ENCODE assay signal across 10 mouse cellular contexts in genomic region chr4:86670582-86671306, GRCm38 (mm10). TPM values are rescaled to one million over a fixed set of nuclear protein-coding genes. Genes with fewer than 3 reads are reported as not detected.
DNase-seq lines count a peak whose midpoint lies in the region; ATAC-seq and TF ChIP-seq lines count a peak whose summit lies in the region.
"Had no signal": no experiment of that assay in that cellular context is flagged by ENCODE, and none has a peak within 500 bp of the region (broad histone marks: within the 10 kb centered on the region; RNA-seq: fewer than 3 reads in every experiment).

No protein-coding gene starts in this region.

- peak overlapping the region; percentile 96 for H3K27ac ChIP-seq in forebrain, embryonic 10.5 days
- H3K27ac ChIP-seq in forebrain, embryonic 16.5 days (ENCODE audit: low read length), result no peak overlapping the region
- H3K27ac ChIP-seq in lung, embryonic 14.5 days (ENCODE audit: low read depth), result peak overlapping the region; percentile 79; the same call in 1 of the 2 replicates
- no peak overlapping the region for H3K27ac ChIP-seq in kidney, embryonic 14.5 days (ENCODE audit: low read depth, low read length)

- no peak for TF ChIP-seq POLR2A in myocyte (IDR thresholded peaks at IDR 0.05; ENCODE audit: insufficient read length, low read depth)

- TF ChIP-seq CTCF in lung, embryonic 14.5 days (IDR thresholded peaks at IDR 0.05; ENCODE audit: low read depth), result no peak

- WGBS in forebrain, embryonic 10.5 days, result 77% methylated on average over 8 of the region's 8 CpGs
- 79% methylated on average over 8 of the region's 8 CpGs for WGBS in forebrain, embryonic 16.5 days
- WGBS in lung, embryonic 14.5 days, result 61% methylated on average over 8 of the region's 8 CpGs
- WGBS in kidney, embryonic 14.5 days, result 77% methylated on average over 8 of the region's 8 CpGs

- no peak overlapping the region for H3K9ac ChIP-seq in forebrain, embryonic 16.5 days (replicated peaks; ENCODE audit: low read depth, low read length)
- H3K9ac ChIP-seq in lung, embryonic 14.5 days, result peak overlapping the region; percentile 74; the same call in 1 of the 2 replicates
- H3K9ac ChIP-seq in kidney, embryonic 14.5 days (ENCODE audit: low read depth, low read length), result 0 out of 2 replicates have a peak overlapping the region, but pooled peaks have one; percentile 79

- peaks cover 36% of the 10 kb centered on the region for H3K4me1 ChIP-seq in forebrain, embryonic 10.5 days
- peaks cover 10% of the 10 kb centered on the region; the same call in 1 of the 2 replicates for H3K4me1 ChIP-seq in forebrain, embryonic 16.5 days (replicated peaks; ENCODE audit: control insufficient read depth, insufficient read depth, low read length)
- H3K4me1 ChIP-seq in lung, embryonic 14.5 days (ENCODE audit: insufficient read depth), result peaks cover 7% of the 10 kb centered on the region
- H3K4me1 ChIP-seq in kidney, embryonic 14.5 days (ENCODE audit: control insufficient read depth, insufficient read depth, low read length), result peaks cover 7% of the 10 kb centered on the region; the same call in 1 of the 2 replicates

- no peaks in the 10 kb centered on the region for H3K9me3 ChIP-seq in forebrain, embryonic 10.5 days
- no peaks in the 10 kb centered on the region for H3K9me3 ChIP-seq in forebrain, embryonic 16.5 days (ENCODE audit: control insufficient read depth, low read length)
- no peaks in the 10 kb centered on the region for H3K9me3 ChIP-seq in lung, embryonic 14.5 days (ENCODE audit: low read depth, low read length)
- H3K9me3 ChIP-seq in kidney, embryonic 14.5 days (ENCODE audit: control insufficient read depth, low read length), result no peaks in the 10 kb centered on the region
- H3K9me3 ChIP-seq: embryonic facial prominence, embryonic 12.5 days; heart, embryonic 15.5 days had no signal

- DNase-seq in forebrain, embryonic 10.5 days (ENCODE audit: extremely low spot score, low spot score), result no peak
- peak; percentile 8 for DNase-seq in lung, embryonic 14.5 days
- no peak for DNase-seq in lung, postnatal 14 days
- DNase-seq in gastrocnemius, adult 8-10 months (ENCODE audit: low spot score in 2 of 2), result no peak
- DNase-seq in urinary bladder, postnatal 25 days (ENCODE audit: low spot score), result no peak

- peaks cover 18% of the 10 kb centered on the region for H3K36me3 ChIP-seq in forebrain, embryonic 10.5 days (replicated peaks)
- H3K36me3 ChIP-seq in forebrain, embryonic 16.5 days (ENCODE audit: control insufficient read depth, insufficient read depth), result no peaks in the 10 kb centered on the region
- peaks cover 18% of the 10 kb centered on the region for H3K36me3 ChIP-seq in lung, embryonic 14.5 days (ENCODE audit: insufficient read depth)
- peaks cover 8% of the 10 kb centered on the region; the same call in 1 of the 2 replicates for H3K36me3 ChIP-seq in kidney, embryonic 14.5 days (ENCODE audit: control insufficient read depth, insufficient read depth, low read length)
- H3K36me3 ChIP-seq in myocyte (ENCODE audit: control insufficient read depth, insufficient read depth), result peaks cover 8% of the 10 kb centered on the region

- H3K27me3 ChIP-seq in forebrain, embryonic 10.5 days (ENCODE audit: poor library complexity, severe bottlenecking), result no peaks in the 10 kb centered on the region
- H3K27me3 ChIP-seq in forebrain, embryonic 16.5 days (replicated peaks; ENCODE audit: control insufficient read depth, insufficient read depth, low read length), result no peaks in the 10 kb centered on the region
- no peaks in the 10 kb centered on the region for H3K27me3 ChIP-seq in lung, embryonic 14.5 days (ENCODE audit: insufficient read depth, low read length)
- H3K27me3 ChIP-seq in kidney, embryonic 14.5 days (ENCODE audit: control insufficient read depth, insufficient read depth, low read length), result no peaks in the 10 kb centered on the region
- no peaks in the 10 kb centered on the region for H3K27me3 ChIP-seq in myocyte (ENCODE audit: control insufficient read depth, insufficient read depth, insufficient read length)
- H3K27me3 ChIP-seq: embryonic facial prominence, embryonic 12.5 days; heart, embryonic 15.5 days had no signal

- no peak for ATAC-seq in forebrain, embryonic 16.5 days
- no peak for ATAC-seq in lung, embryonic 14.5 days (ENCODE audit: insufficient read depth)
- no peak for ATAC-seq in kidney, embryonic 14.5 days (ENCODE audit: low FRiP score, low TSS enrichment)

- no peak overlapping the region for H3K4me2 ChIP-seq in forebrain, embryonic 16.5 days (ENCODE audit: low read length)
- H3K4me2 ChIP-seq in lung, embryonic 14.5 days, result peak overlapping the region; percentile 73
- peak overlapping the region; percentile 60 for H3K4me2 ChIP-seq in kidney, embryonic 14.5 days (replicated peaks; ENCODE audit: low read depth, low read length)
- H3K4me2 ChIP-seq in myocyte (ENCODE audit: low read depth), result peak overlapping the region; percentile 77

- H3K79me2 ChIP-seq in myocyte (ENCODE audit: control insufficient read depth, insufficient read depth), result peaks cover 34% of the 10 kb centered on the region

- no peak overlapping the region for H3K4me3 ChIP-seq in forebrain, embryonic 10.5 days
- no peak overlapping the region for H3K4me3 ChIP-seq in forebrain, embryonic 16.5 days (replicated peaks; ENCODE audit: low read length)
- no peak overlapping the region for H3K4me3 ChIP-seq in lung, embryonic 14.5 days (ENCODE audit: low read depth, low read length)
- H3K4me3 ChIP-seq in kidney, embryonic 14.5 days (ENCODE audit: low read length), result no peak overlapping the region
- no peak overlapping the region for H3K4me3 ChIP-seq in myocyte

- no peak overlapping the region for H3ac ChIP-seq in myocyte (ENCODE audit: control insufficient read depth, insufficient read length)

TF ChIP-seq in myocyte, 11 proteins besides CTCF, POLR2A, EP300 and RAD21:
- TF ChIP-seq USF1 (IDR thresholded peaks at IDR 0.05; ENCODE audit: low read depth), result no peak
- TF ChIP-seq TCF12 (IDR thresholded peaks at IDR 0.05; ENCODE audit: insufficient read depth, poor library complexity, severe bottlenecking), result no peak
- peak; percentile 66; the same call in 1 of the 2 replicates for TF ChIP-seq CEBPB (IDR thresholded peaks at IDR 0.05; ENCODE audit: insufficient read depth, poor library complexity, severe bottlenecking)

RNA-seq across cellular contexts. Expression of gene Plin2, which starts 0.9 kb away (rescaled TPM):
- polyA plus RNA-seq in forebrain, embryonic 10.5 days (2016; fragmentation: Nextera tagmentation; extraction: Ambion mirVana), result 72.9 and 73.7 TPM in 2 replicates
- 37.3 and 43.7 TPM in 2 replicates for polyA plus RNA-seq in forebrain, embryonic 16.5 days (2015; fragmentation: Nextera tagmentation; extraction: Ambion mirVana)
- polyA plus RNA-seq in lung, embryonic 14.5 days (2014; fragmentation: Nextera tagmentation; extraction: Ambion mirVana), result 102 and 104 TPM in 2 replicates
- 50.4 and 56.5 TPM in 2 replicates for polyA plus RNA-seq in kidney, embryonic 14.5 days (2014; fragmentation: Nextera tagmentation; extraction: Ambion mirVana)
- 247 TPM for polyA plus RNA-seq in myocyte (2012; fragmentation: generic; extraction: Trizol)
- total RNA-seq in gastrocnemius, adult 8-10 months (2022), result 10 to 100 TPM; 42.1 to 59.5 (median 52.5) TPM

RNA-seq across cellular contexts. Expression of gene Haus6, which starts 58.9 kb away (rescaled TPM):
- 33.4 and 35.6 TPM in 2 replicates for polyA plus RNA-seq in forebrain, embryonic 10.5 days (2016; fragmentation: Nextera tagmentation; extraction: Ambion mirVana)
- 11.5 TPM in 2 replicates for polyA plus RNA-seq in forebrain, embryonic 16.5 days (2015; fragmentation: Nextera tagmentation; extraction: Ambion mirVana)
- 27.7 and 28.9 TPM in 2 replicates for polyA plus RNA-seq in lung, embryonic 14.5 days (2014; fragmentation: Nextera tagmentation; extraction: Ambion mirVana)
- polyA plus RNA-seq in kidney, embryonic 14.5 days (2014; fragmentation: Nextera tagmentation; extraction: Ambion mirVana), result 17.4 and 27.7 TPM in 2 replicates
- 3.3 TPM for polyA plus RNA-seq in myocyte (2012; fragmentation: generic; extraction: Trizol)
- total RNA-seq in gastrocnemius, adult 8-10 months (2022), result 1 to 10 TPM; 6.1 to 9.4 (median 6.6) TPM

Comparison
In these comparisons a context has a peak if more than half of its experiments do, and no peak if none do; other contexts are left out.
1. H3K27ac ChIP-seq: peak in forebrain, embryonic 10.5 days (single experiment) and lung, embryonic 14.5 days (single experiment); none in forebrain, embryonic 16.5 days (single experiment) and kidney, embryonic 14.5 days (single experiment).